Mouse (Mus musculus) layer of hippocampus, adult 2 months (tissue): ENCODE data around the gene Zfp266. TPM values are rescaled to one million over a fixed set of nuclear protein-coding genes. Genes with fewer than 3 reads are reported as not detected.

ENCODE experiments used
- DNase-seq, 2 experiments: peaks; one replicate each; pipeline ENCODE4 v3.0.0; 2022; ENCODE audit warnings: low spot score in 2 of 2
- H3K27ac ChIP-seq: fragments of 200-600 bp; 2 replicates; pipeline ENCODE4 v1.8.1; 2022
- H3K4me3 ChIP-seq: fragments of 200-600 bp; 2 replicates; pipeline ENCODE4 v1.8.1; 2022; ENCODE audit warnings: mild to moderate bottlenecking
- CTCF ChIP-seq: fragments of 200-600 bp; conservative IDR thresholded peaks from 2 replicates; pipeline ENCODE4 v1.8.1; 2022; ENCODE audit warnings: antibody characterized with exemption, mild to moderate bottlenecking, moderate library complexity
- total RNA-seq, 2 experiments: library from RNA; stranded (reverse); gene quantifications; 2 replicates each; pipeline ENCODE4 v1.2.3; 2021

Zfp266 gene
- total RNA-seq, 2 experiments from 2014 or later = 39.8 to 45.1 TPM

DNA sequence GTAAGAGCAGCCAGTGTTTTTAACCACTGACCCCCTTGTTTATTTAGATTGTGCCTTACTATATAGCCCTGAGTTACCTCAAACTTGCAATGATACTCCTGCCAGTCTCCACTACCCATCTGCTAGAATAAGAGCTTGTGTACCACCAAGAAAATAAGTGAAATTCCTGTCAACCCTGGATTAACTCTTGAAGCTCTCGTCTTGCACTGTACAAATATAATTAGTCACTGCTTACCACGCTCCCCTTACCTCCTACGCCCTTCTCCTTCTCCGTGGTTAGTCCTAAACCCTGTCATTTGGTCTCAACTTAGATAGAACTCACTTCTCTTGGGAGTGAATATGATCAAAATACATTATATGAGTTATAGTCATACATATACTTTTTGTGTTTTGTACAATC lies 2.5 kb downstream of the Zfp266 start:
- no peak for DNase-seq
- no peak for TF ChIP-seq CTCF
- Histone ChIP-seq H3K4me3 (no peak overlapping the region), H3K27ac (no peak overlapping the region)

DNA sequence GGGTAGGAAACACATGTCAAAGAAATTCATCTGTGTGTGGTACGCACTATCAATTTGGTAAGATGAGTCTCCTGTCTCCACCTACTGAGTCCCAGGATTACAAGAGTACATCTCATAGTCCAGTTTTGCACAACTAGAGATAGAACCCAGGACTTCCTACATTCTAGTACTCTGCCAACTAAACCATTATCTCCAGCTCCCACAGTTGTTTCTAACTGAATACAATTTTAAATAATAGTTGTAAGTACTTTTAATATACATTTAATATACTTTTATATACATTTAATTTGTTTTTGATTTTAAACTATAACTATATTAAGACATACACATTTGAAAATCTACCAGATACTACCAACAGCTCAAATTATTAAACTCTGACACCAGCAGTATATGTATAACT lies 3.5 kb downstream of the Zfp266 start:
- Histone ChIP-seq H3K27ac (no peak overlapping the region), H3K4me3 (no peak overlapping the region)
- no peak for DNase-seq
- TF ChIP-seq CTCF = no peak

DNA sequence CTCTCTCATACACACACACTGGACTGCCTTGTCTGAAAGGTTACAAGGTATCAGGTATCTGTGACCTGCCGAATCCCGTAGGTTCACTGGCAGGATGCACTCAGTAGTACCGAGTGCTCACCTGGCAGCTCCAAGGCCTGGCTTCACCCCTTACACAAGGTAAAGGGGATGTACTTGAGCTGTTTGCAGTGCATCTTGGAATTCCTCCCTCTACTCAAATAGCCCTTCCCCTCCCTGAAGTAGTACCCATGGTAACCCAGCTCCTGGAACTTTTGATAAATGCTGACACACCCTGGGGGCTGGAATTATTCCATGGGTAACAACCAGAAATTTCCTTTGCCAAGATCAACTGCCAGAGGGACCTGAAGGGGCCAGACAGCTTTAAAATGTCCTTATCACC lies 7.2 kb downstream of the Zfp266 start:
- TF ChIP-seq CTCF = no peak
- no peak overlapping the region for H3K4me3 ChIP-seq
- no peak for DNase-seq
- no peak overlapping the region for H3K27ac ChIP-seq

DNA sequence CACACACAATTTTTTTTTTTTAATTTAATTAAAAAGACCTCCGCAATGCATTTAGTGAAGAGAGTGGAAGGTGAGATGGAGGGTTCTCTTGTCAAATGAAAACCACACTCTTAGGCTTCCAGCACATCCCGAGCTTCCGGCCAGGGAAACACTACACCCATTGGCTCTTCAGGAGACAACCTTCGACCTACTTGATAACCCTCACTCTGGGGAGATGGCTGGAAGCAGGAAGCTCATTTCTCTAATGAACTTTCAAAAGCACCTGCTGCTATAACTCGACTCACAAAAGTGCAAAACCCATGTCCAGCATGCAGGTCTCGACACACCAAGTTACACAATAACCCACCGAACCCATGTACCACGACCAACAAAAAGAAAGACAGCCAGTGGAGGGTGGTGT lies 8.5 kb downstream of the Zfp266 start:
- no peak overlapping the region for H3K27ac ChIP-seq
- TF ChIP-seq CTCF = no peak
- no peak overlapping the region for H3K4me3 ChIP-seq

DNA sequence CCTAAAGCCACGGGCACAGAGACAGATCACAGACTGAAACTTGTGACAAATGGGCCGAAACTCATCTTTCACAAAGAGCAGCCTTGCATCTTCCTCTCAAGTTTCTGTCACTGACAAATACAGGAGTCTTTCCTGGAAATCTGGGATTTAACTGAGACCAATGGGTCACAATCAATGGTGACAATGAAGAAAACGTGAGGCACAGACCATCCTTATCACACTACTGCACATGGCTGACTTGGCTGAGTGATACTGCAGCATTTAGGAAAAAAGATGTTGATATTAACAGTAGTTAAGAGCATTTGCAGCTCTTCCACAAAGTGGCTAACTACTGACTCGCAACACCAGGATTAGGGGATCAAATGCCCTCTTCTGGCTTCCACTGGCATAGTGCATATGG lies 9.6 kb downstream of the Zfp266 start:
- no peak overlapping the region for H3K4me3 ChIP-seq
- DNase-seq = no peak
- no peak for TF ChIP-seq CTCF
- H3K27ac ChIP-seq = no peak overlapping the region

More for the DNA sequence above, 8.5 kb downstream of the Zfp266 start:
- no peak for DNase-seq

DNA sequence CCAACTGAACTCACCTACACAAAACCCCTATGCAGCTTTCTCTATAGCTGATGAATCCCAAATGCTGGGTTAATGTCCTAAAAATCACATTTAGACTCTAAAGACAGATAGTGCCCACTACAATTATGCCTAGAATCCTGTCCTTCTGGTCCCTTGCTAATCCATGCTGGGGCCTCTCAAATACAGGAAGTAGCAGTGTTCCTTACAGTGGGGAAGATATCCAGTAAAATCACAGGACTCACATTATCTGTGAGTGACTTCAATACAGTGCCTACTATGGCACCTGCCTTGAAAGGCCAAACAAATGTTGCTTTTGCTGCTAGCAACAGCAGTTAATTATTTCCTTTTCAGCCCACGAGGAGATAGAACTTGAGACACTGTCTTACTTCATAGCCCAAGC lies 10.9 kb downstream of the Zfp266 start:
- TF ChIP-seq CTCF = no peak
- no peak for DNase-seq
- no peak overlapping the region for H3K27ac ChIP-seq
- no peak overlapping the region for H3K4me3 ChIP-seq

DNA sequence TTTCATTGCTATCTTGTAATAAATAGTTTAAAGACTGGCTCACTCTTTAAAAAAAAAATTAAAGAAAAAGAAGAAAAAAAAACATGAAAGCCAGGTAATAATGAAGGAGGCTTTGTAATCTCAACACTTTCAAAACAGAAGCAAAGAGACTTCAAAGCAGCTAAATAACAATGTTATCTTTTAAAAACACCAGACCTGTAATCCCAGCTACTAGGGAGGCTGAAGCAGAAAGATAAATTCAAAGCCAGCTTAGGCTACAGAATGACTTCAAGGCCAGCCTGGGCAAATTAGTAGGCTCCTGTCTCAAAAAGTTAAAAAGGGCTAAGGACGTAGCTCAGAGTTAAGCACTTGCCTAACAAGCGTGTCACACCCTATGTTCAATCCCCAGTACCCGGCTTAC lies 11.5 kb downstream of the Zfp266 start:
- TF ChIP-seq CTCF = no peak
- no peak overlapping the region for H3K4me3 ChIP-seq
- H3K27ac ChIP-seq = no peak overlapping the region
- no peak for DNase-seq

DNA sequence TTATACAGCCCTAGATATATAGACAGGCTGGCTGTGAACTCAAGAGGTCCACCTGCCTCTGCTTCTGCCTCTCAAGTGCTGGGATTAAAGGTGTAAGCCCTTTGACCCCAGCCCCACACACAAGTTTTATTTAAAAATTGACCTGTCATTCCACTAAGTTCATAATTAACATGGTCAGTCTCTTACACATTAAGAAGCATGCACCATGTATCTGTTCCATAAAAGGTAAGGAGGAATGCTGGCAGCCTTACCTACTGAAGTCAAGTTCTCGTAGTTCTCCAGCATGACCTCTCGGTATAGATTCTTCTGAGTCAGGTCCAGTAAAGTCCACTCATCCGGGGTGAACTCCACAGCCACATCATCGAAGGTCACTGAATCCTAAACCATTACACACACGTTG lies 16.4 kb downstream of the Zfp266 start:
- no peak for TF ChIP-seq CTCF
- H3K27ac ChIP-seq = no peak overlapping the region
- DNase-seq = no peak
- H3K4me3 ChIP-seq = no peak overlapping the region

DNA sequence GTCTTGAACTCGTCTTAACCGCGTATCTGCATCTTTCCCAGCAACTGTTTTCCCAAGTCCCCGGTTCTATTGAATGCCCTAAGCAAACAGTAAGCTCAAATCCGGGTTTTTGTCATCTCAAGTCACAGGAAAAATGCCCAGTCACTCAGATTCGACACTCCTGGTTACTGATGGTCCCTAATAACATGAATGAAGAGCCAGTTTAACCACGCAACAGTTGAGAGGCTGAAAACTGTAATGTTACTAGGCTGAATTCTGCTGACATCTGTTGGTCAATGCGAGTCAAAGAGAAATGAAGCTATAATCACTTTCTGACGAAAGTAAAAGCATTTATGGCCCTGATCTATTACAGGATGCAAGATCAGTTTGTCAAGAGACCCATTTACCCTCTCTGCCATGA lies 27.9 kb downstream of the Zfp266 start:
- DNase-seq = no peak
- Histone ChIP-seq H3K4me3 (peak overlapping the region; percentile 99), H3K27ac (peak overlapping the region; percentile 98)
- TF ChIP-seq CTCF = peak; percentile 39

DNA sequence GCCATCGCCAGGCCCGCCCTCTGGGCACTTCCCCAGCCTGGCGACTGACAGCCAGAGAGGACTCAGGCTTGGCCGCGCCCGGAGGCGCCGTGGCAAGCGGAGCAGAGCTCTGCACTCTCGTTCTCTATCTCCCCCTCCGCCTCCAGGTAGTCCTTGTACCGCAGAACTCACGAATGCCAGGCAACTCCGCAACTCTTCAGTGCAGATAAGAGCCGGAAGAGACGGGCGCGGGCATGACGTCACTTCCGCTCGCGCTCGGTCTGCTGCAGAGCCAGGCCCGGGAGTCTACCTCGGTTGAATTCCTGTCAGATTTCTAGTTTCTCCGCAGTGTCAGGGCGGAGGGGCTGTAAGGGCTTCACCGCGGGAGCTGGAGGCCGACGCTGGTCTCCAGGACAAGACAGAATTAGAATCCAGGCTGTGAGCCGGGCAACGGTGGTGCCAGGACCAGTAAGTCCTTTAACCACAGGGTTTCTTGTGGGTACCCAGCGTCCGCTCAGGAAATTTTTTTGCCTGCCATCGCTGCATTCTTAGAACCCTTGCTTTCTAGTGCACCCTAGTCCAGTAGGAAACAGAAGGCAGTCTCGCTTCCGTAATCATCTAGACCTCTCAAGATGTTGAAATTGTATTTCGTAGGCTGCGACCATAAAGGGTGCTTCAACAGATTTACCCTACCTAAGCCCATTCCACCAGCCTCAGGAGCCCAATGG lies 28.5 kb downstream of the Zfp266 start, which contains the start of gene Zfp426:
TSS of gene Zfp426 (minus strand) at position 220 of the 707 bp plus-strand sequence.
- H3K27ac ChIP-seq = peak within 1 kb of the TSS; percentile 98
- TF ChIP-seq CTCF = no peak
- DNase-seq = peak; percentile 81 to 82
- H3K4me3 ChIP-seq = peak within 1 kb of the TSS; percentile 99

DNA sequence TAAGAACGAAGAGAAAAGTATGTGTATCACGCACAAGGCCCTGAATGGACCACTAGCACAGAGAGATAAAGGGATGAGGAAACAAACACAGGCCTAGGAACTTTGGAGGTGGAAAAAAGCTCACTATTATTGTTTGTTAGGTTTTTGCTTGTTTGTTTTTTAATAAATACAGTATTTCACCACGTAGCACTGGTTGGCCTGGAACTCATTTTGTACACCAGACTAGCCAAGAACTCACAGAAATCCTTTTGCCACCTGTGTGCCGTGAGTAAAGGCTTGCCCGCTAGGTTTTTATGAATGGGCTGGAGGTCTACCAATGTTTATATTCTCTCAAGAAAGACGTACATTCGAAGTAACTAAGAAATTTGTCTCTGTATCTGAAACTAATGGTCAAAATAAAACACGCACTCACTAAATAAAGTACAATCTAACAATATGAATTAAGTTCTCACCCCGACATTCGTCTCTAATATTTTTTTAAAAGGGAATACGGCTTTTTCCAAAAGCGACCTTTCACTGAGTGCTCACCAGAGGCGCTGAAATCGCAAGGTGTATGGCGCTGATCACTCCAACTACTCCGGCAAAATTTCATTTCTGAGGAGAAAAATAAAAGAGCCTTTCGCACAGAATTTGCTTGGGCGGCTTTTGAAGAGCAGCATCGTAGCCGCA lies 29.2 kb downstream of the Zfp266 start:
- Histone ChIP-seq H3K27ac (peak overlapping the region; percentile 98), H3K4me3 (peak overlapping the region; percentile 99)
- no peak for TF ChIP-seq CTCF
- no peak for DNase-seq

DNA sequence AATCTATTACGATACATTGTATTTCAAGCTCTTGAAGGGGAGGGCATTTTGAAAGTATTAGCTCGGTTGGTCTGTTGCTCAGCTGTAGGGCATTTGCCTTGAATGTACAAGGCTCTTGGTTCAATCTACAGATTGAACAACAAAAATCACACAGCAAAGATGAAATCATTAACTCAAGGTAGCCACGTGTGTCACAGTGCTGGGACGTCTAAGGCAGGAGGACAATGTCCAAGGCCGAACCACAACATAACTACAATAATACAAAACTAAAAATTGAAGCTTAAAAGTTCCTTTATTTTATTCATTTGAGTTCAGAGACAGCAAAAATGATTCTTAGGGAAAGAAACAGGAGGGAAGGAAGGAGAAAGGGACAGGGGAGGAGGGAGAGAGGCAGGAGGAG lies 31.7 kb downstream of the Zfp266 start:
- TF ChIP-seq CTCF = no peak
- H3K27ac ChIP-seq = no peak overlapping the region
- H3K4me3 ChIP-seq = no peak overlapping the region

DNA sequence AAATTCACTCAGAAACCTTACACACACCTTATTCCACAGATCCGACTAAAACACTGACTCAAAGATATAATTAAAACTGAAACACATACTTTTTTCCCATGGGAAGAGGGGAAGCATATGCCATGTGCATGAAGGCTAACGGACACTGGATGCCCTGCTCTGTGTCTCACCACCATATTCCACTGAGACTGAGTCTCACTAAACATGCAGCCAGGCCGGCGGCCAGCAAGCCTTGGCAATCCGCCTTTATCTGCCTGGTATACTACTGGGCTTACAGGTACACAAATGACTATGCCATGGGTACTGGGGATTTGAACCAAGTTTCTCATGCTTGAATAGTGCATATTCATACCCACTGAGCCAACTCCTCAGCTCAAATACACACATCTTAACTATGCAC lies 41.8 kb downstream of the Zfp266 start:
- H3K27ac ChIP-seq = no peak overlapping the region
- no peak for DNase-seq
- no peak for TF ChIP-seq CTCF
- no peak overlapping the region for H3K4me3 ChIP-seq

More for the DNA sequence above, 31.7 kb downstream of the Zfp266 start:
- no peak for DNase-seq

DNA sequence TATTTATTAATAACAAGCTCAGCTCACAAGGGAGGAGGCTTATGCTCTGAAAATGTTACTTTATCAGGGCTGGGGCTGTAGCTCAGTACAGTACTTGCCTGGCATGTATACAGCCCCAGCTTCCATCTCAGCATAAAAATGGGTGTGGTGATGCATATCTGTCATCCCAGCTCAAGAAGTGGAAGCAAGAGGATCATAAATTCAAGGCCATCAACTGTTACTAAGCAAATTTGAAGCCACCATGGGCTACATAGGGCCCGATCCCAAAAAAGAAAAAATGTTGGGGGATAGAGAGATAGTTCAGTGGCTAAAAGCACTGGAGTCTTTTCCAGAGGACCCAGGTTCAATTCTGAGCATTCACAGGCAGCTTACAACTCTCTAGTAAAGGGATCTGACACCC lies 44.6 kb downstream of the Zfp266 start:
- H3K4me3 ChIP-seq = no peak overlapping the region
- no peak for TF ChIP-seq CTCF
- no peak overlapping the region for H3K27ac ChIP-seq
- DNase-seq = no peak
